Mouse (Mus musculus): Measurements from ENCODE around the gene Tcp11l1.

- no peak for TF ChIP-seq CTCF (IDR thresholded peaks at IDR 0.05; ENCODE audit: control insufficient read depth, insufficient read depth, insufficient read length)
- no peak for TF ChIP-seq MAX (IDR thresholded peaks at IDR 0.05)
- no peak for TF ChIP-seq USF1 (IDR thresholded peaks at IDR 0.05; ENCODE audit: low read depth)
- TF ChIP-seq FOSL1 (IDR thresholded peaks at IDR 0.05; ENCODE audit: insufficient read depth, low read length, poor library complexity, severe bottlenecking), result no peak
- no peak for TF ChIP-seq MYOG (IDR thresholded peaks at IDR 0.05; ENCODE audit: control insufficient read depth, extremely low read depth, insufficient read length)
These were observed 19.4 kb downstream of the Tcp11l1 start for GRCm38 (mm10) chr2:104692551-104692950.

Measured in C2C12 (cell line).